Mouse (Mus musculus) MEL (cell line): ENCODE results near the gene Romo1. TPM values are rescaled to one million over a fixed set of nuclear protein-coding genes. Genes with fewer than 3 reads are reported as not detected.

Experiments used
- DNase-seq: peaks from one replicate; pipeline ENCODE4 v3.0.0; 2011; ENCODE audit warnings: low read depth, low spot score
- H3K27ac ChIP-seq: 2 replicates; pipeline ENCODE4 v1.5.1; 2012; ENCODE audit warnings: low read depth, mild to moderate bottlenecking, control low read depth, low read length, moderate library complexity; ENCODE audit not compliant: control insufficient read depth
- H3K27me3 ChIP-seq, 2 experiments: fragments of 150-350 bp in 1 of 2; sonication (generic) in 1 of 2; 2 replicates each; pipeline ENCODE4 v1.6.1; 2012; ENCODE audit warnings: low read length in 2 of 2, mild to moderate bottlenecking in 2 of 2, improper control_type of control experiment in 1 of 2, moderate library complexity in 1 of 2; ENCODE audit not compliant: insufficient read depth in 2 of 2, control insufficient read depth in 1 of 2
- H3K36me3 ChIP-seq, 2 experiments: 2 replicates each; pipeline ENCODE4 v1.6.1; 2012 to 2014; ENCODE audit warnings: low read length in 2 of 2, improper control_type of control experiment in 1 of 2, inconsistent platforms in 1 of 2, mild to moderate bottlenecking in 1 of 2; ENCODE audit not compliant: insufficient read depth in 2 of 2, control insufficient read depth in 1 of 2
- H3K4me1 ChIP-seq, 2 experiments: fragments of 150-350 bp in 1 of 2; sonication (generic) in 1 of 2; 2 replicates each; pipeline ENCODE4 v1.6.1; 2012; ENCODE audit warnings: low read length in 2 of 2, improper control_type of control experiment in 1 of 2, mild to moderate bottlenecking in 1 of 2; ENCODE audit not compliant: insufficient read depth in 2 of 2, control insufficient read depth in 1 of 2
- H3K4me3 ChIP-seq, 2 experiments: fragments of 150-350 bp in 1 of 2; sonication (generic) in 1 of 2; 2 replicates each; pipeline ENCODE4 v1.5.1; 2012; ENCODE audit warnings: low read depth in 2 of 2, low read length in 2 of 2, mild to moderate bottlenecking in 2 of 2, moderate library complexity in 2 of 2, control low read depth in 1 of 2, improper control_type of control experiment in 1 of 2; ENCODE audit not compliant: control insufficient read depth in 1 of 2, insufficient read depth in 1 of 2
- H3K79me2 ChIP-seq: 2 replicates; pipeline ENCODE4 v1.6.1; 2012; ENCODE audit warnings: mild to moderate bottlenecking, low read length, moderate library complexity; ENCODE audit not compliant: control insufficient read depth, poor library complexity, insufficient read depth
- H3K9ac ChIP-seq: 2 replicates; pipeline ENCODE4 v1.6.1; 2012; ENCODE audit warnings: low read depth, mild to moderate bottlenecking, control low read depth, low read length, moderate library complexity; ENCODE audit not compliant: control insufficient read depth, poor library complexity, severe bottlenecking
- H3K9me3 ChIP-seq: fragments of 150-350 bp; sonication (generic); replicated peaks from 2 replicates; pipeline ENCODE4 v1.6.1; 2012; ENCODE audit warnings: mild to moderate bottlenecking, low read length, improper control_type of control experiment, moderate library complexity; ENCODE audit not compliant: insufficient read depth
- CHD1 ChIP-seq: IDR thresholded peaks from 2 replicates; pipeline ENCODE4 v1.6.1; 2012; ENCODE audit warnings: low read depth, mild to moderate bottlenecking, inconsistent platforms, low read length, improper control_type of control experiment
- CTCF ChIP-seq, 3 experiments: IDR thresholded peaks in 2 of 3; conservative IDR thresholded peaks in 1 of 3; 2 replicates each; pipeline ENCODE4 v1.5.1; 2011 to 2012; ENCODE audit warnings: low read length in 3 of 3, low read depth in 2 of 3, mild to moderate bottlenecking in 2 of 3, improper control_type of control experiment in 1 of 3, inconsistent platforms in 1 of 3, mixed read lengths in 1 of 3, moderate library complexity in 1 of 3; ENCODE audit not compliant: control insufficient read depth in 1 of 3, insufficient read depth in 1 of 3, poor library complexity in 1 of 3, severe bottlenecking in 1 of 3
- E2F4 ChIP-seq: IDR thresholded peaks from 2 replicates; pipeline ENCODE4 v1.6.1; 2011; ENCODE audit warnings: low read depth, low read length, improper control_type of control experiment, borderline replicate concordance
- ETS1 ChIP-seq: IDR thresholded peaks from 2 replicates; pipeline ENCODE4 v1.6.1; 2012; ENCODE audit warnings: low read depth, mild to moderate bottlenecking, inconsistent platforms, low read length, improper control_type of control experiment, moderate library complexity
- HCFC1 ChIP-seq: IDR thresholded peaks from 2 replicates; pipeline ENCODE4 v1.6.1; 2012; ENCODE audit warnings: low read depth, mild to moderate bottlenecking, inconsistent platforms, low read length, improper control_type of control experiment, moderate library complexity
- JUND ChIP-seq: IDR thresholded peaks from 2 replicates; pipeline ENCODE4 v1.6.1; 2011; ENCODE audit warnings: low read depth, mild to moderate bottlenecking, improper control_type of control experiment, low read length
- MAFK ChIP-seq: IDR thresholded peaks from 2 replicates; pipeline ENCODE4 v1.6.1; 2011; ENCODE audit warnings: low read depth, mild to moderate bottlenecking, low read length, improper control_type of control experiment, borderline replicate concordance
- MYB ChIP-seq: IDR thresholded peaks from 2 replicates; pipeline ENCODE4 v1.6.1; 2011; ENCODE audit warnings: mild to moderate bottlenecking, low read depth, low read length, improper control_type of control experiment
- POLR2AphosphoS2 ChIP-seq: IDR thresholded peaks from 2 replicates; pipeline ENCODE4 v1.6.1; 2011; ENCODE audit warnings: low read length, improper control_type of control experiment
- RAD21 ChIP-seq: IDR thresholded peaks from 2 replicates; pipeline ENCODE4 v1.6.1; 2011; ENCODE audit warnings: mild to moderate bottlenecking, low read depth, low read length, improper control_type of control experiment
- RCOR1 ChIP-seq: IDR thresholded peaks from 2 replicates; pipeline ENCODE4 v1.6.1; 2012; ENCODE audit warnings: low read depth, mild to moderate bottlenecking, inconsistent platforms, low read length, improper control_type of control experiment
- SIN3A ChIP-seq: IDR thresholded peaks from 2 replicates; pipeline ENCODE4 v1.6.1; 2012; ENCODE audit warnings: low read length, improper control_type of control experiment, inconsistent platforms
- USF1 ChIP-seq: IDR thresholded peaks from 2 replicates; pipeline ENCODE4 v1.6.1; 2014; ENCODE audit warnings: low read depth, mild to moderate bottlenecking, inconsistent platforms, low read length, improper control_type of control experiment, moderate library complexity
- ZKSCAN1 ChIP-seq: IDR thresholded peaks from 2 replicates; pipeline ENCODE4 v1.6.1; 2012; ENCODE audit warnings: low read depth, mild to moderate bottlenecking, inconsistent platforms, low read length, improper control_type of control experiment, moderate library complexity
- polyA plus RNA-seq, 2 experiments: library from polyadenylated mRNA; stranded (reverse) in 1 of 2; unstranded in 1 of 2; fragments of >175 nt in 1 of 2; fragments of >200 nt in 1 of 2; gene quantifications; 2 replicates each; pipeline versions ENCODE4 v1.2.1 to v1.2.4; 2012; ENCODE audit warnings: low replicate concordance in 2 of 2, low read depth in 1 of 2; ENCODE audit not compliant: insufficient read length in 2 of 2, insufficient read depth in 1 of 2, missing spikeins in 1 of 2
- total RNA-seq: library from RNA; depleted of rRNA; stranded (reverse); fragments of 300-350 nt; gene quantifications from 2 replicates; pipeline ENCODE4 v1.2.3, GENCODE M21; 2012

Gene Romo1
- total and polyA plus RNA-seq, 3 experiments, result 392 to 554 TPM; not detected in 1

DNA sequence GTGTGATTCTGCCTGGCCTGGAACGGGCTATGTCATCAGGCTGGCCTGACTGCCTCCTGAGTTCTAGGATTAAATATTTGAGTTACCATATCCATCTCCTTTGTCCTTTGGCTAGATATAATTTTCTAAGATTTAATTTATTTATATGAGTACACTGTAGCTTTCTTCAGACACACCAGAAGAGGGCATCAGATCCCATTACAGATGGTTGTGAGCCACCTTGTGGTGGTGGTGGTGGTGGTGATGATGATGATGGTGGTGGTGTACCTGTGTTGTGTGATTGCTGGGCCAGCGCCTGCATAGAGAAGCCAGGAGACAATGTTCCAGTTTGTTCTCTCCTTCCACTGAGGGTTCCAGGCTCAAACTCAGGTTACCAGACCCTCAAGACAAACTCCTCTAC is 47.7 kb downstream of the Romo1 start:
- no peak for DNase-seq
- no peak overlapping the region for H3K4me3 ChIP-seq
- H3K9ac ChIP-seq, result no peak overlapping the region
- H3K79me2 ChIP-seq, result no peaks in the 10 kb centered on the region; the same call in 1 of the 2 replicates
- H3K4me1 ChIP-seq, result peaks cover 0 to 8% of the 10 kb centered on the region in 2 experiments; a peak in 3 of 4 replicates
- H3K27ac ChIP-seq, result no peak overlapping the region
- H3K36me3 ChIP-seq, result peaks cover 0 to 8% of the 10 kb centered on the region in 2 experiments; a peak in 2 of 4 replicates
- peak in 1 of 3 experiments; percentile 39; a peak in 2 of 6 replicates for TF ChIP-seq CTCF (IDR thresholded peaks at IDR 0.05 in 2 of 3, conservative IDR thresholded peaks at IDR 0.05 in 1 of 3; ENCODE audit: control insufficient read depth in 1 of 3, insufficient read depth in 1 of 3, low read depth in 2 of 3, low read length in 3 of 3, poor library complexity in 1 of 3, severe bottlenecking in 1 of 3)
- TF ChIP-seq SIN3A, result no peak
- TF ChIP-seq MAFK, result no peak
- TF ChIP-seq, all 39 proteins: peak for 1
- Histone ChIP-seq H3K9me3 (no peaks in the 10 kb centered on the region), H3K27me3 (no peaks in the 10 kb centered on the region)

DNA sequence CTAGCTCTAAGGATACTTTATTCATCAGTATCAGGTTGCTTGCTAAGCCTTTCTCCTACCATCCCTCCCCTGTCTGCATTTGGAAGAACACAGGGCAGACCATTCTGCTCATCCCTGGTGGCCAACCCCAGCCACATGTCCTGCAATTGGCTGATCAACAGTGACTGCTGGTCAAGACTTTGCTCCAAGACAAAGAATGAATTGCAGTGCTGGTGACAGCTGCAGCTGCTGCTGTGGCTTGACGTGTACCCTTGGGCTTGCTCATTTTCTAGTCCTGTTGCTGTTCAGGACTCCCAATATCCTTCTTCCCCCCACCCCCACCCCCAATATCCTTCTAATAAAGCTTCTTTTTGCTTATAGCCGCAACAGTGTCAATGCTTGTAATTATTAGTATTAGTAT is 48.2 kb downstream of the Romo1 start:
- Histone ChIP-seq H3K9ac (no peak overlapping the region), H3K9me3 (no peaks in the 10 kb centered on the region), H3K27me3 (no peaks in the 10 kb centered on the region), H3K4me1 (peaks cover 0 to 8% of the 10 kb centered on the region in 2 experiments; a peak in 3 of 4 replicates), H3K4me3 (no peak overlapping the region), H3K79me2 (peaks cover 2% of the 10 kb centered on the region), H3K27ac (no peak overlapping the region), H3K36me3 (peaks cover 0 to 8% of the 10 kb centered on the region in 2 experiments; a peak in 2 of 4 replicates)
- TF ChIP-seq RCOR1 (no peak), MYB (no peak), E2F4 (no peak), ETS1 (no peak), CHD1 (no peak), POLR2AphosphoS2 (no peak), JUND (no peak), ZKSCAN1 (no peak), RAD21 (no peak), USF1 (no peak), HCFC1 (no peak)
- DNase-seq, result no peak
